Mouse (Mus musculus): ENCODE measurements around the gene Gm11214. TPM values are rescaled to one million over a fixed set of nuclear protein-coding genes. Genes with fewer than 3 reads are reported as not detected.

Gm11214 gene
- total RNA-seq, 4 experiments from 2014 or later: not detected

- DNase-seq: no peak
Observed at GRCm38 (mm10) chr4:63659775-63660174, 3.4 kb downstream of the Gm11214 start.

DNA sequence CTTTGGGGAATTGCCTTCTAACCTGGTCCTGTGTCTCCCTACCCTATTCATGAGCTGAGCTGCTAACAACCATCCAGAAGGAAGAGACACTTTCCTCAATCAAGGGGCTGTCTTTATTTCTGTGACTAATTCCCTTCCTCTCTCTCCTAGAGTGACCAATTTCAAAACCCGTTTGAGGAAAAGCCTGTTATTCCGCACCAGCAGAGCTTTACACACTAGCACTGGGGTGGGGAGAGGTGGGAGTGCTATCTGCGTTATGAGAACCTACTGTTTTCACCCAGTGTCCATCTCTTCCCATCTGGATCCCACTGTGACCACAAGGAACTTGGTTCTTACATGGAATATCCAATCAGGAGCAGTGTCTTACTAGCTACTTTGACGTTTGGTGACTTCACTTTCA lies 4.1 kb downstream of the Gm11214 start:
- DNase-seq: no peak

- no peak for DNase-seq
Observed at GRCm38 (mm10) chr4:63654381-63654780, 8.8 kb downstream of the Gm11214 start.

DNA sequence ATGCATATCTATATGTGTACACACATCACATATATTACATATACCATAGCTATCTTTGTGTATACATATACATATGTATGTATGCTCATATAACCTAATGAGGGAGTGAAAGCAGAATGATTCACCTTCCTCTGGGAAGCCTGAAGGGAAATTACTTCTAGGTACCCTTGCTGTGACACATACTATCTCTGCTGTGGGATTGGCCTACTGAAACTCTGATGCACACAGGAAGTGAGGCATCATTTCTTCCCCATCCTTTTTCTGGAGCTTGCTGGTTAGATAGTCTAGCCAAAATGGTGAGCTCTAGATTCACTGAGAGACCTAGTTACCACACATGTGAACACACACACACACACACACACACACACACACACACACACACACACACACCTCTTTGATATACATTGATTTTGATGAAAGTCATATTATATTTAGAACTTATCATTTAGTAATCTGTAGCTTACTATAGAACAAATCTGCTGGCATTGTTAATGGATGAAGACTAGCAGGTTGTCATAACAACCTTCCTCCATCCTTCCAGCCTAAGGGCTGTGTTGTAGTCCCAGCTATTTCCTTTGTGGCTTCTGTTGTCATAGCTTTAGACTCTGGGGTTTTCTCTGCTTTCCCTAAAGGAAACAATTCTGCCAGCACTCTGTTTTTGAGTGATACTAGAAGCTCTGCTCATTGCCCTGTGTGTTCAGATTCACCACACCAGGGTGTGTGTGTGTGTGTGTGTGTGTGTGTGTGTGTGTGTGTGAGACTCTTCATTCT lies 19.0 kb downstream of the Gm11214 start:
- DNase-seq: no peak

DNA sequence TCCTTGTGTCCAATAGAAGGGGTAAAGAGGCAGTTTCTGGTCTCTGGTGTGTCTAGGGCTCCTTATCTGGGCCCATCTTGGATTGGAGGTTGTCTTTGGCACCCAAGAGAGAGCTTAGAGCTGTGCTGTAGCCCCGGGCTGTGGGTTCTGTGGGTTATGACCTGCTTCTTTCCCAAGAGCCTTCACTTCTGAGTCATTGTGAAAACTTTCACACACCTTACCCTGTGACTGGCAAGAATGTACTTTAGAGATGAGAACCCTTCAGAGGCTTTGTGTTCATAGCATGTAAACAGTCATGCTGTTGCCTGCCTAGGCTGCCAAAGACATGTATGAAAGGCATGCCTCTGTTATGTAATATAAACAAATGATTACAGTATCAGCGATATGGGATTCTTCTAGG lies 23.3 kb downstream of the Gm11214 start:
- DNase-seq: no peak

DNA sequence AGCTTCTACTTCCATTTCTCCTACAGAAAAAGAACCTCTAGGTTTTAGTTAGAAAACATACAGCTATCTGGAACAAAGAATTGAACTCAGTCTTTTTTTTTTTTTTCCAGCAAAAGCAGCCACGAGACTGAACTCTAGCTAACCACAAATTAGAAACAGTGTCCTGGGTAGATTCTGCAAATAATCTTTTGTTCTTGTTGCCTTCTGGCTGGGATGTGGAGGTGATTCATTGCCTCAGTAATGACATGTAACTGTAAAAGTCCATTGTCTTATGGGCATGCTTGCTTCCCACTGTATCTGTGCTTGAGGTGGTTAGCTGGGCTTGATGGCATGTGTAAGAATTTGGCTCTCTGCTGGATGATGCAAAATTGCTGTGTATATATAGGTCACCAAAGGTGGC lies 24.6 kb downstream of the Gm11214 start:
- no peak for DNase-seq

- DNase-seq: no peak
Observed at GRCm38 (mm10) chr4:63633181-63633580, 30.0 kb downstream of the Gm11214 start.

- DNase-seq: no peak
Observed at GRCm38 (mm10) chr4:63627111-63627510, 36.1 kb downstream of the Gm11214 start.

DNA sequence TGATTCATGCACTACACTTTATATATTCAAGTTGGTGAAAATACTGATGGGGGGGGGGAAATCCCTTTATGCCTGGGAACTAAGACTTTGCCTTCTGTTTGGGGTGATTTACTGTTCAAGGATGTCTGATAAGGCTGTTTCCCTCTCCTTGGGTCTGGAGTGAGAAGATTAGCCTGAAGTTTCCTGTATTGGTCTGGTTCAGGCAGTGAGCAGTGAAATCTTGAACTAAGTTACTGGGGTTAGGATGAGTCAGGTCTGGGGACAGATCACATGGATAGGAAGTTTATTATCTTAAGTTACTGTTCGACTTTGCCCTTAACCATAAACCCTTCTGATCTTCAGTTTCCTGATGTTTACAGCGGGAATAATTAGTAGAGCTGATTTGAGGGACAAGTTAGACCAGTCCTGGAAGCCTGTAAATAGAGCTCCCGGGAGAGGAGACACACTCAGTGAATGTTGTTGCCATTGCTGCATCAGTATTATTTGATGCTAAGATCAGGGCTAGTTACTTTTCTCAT lies 37.6 kb downstream of the Gm11214 start:
- DNase-seq: no peak

GRCm38 (mm10) chr4:63622378-63622835 lies 40.8 kb downstream of the Gm11214 start, which contains the start of gene Tex48:
Tex48 (minus strand) TSS chr4:63622428.
- no peak for DNase-seq

GRCm38 (mm10) chr4:63621861-63622260 lies 41.3 kb downstream of the Gm11214 start:
- DNase-seq: no peak

Other genes with a start within 250 kb of the Gm11214 start
- gene Whrn, start 167.4 kb downstream of the Gm11214 start, total RNA-seq (2022): 10 to 100 TPM; 56.7 to 95.9 (median 78.5) TPM
- 100 to 1,000 TPM; 191 to 202 (median 194) TPM for gene Atp6v1g1, start 118.6 kb downstream of the Gm11214 start, total RNA-seq (2022)
- gene Tmem268, start 104.6 kb downstream of the Gm11214 start, total RNA-seq (2022): 10 to 100 TPM; 13.1 to 15.1 (median 14.0) TPM
- not detected for gene Gm11213, start 58.1 kb downstream of the Gm11214 start, total RNA-seq (2022)
- not detected for gene Tex48, start 41.0 kb downstream of the Gm11214 start, total RNA-seq (2022)
- gene Tnfsf15, start 81.7 kb upstream of the Gm11214 start, total RNA-seq (2022): under 1 TPM; 0.34 to 0.83 (median 0.36) TPM
- gene Tnfsf8, start 198.0 kb upstream of the Gm11214 start, total RNA-seq (2022): under 1 TPM in 2 of 4 experiments, not detected in 2; 0.07 to 0.09 TPM